Mouse (Mus musculus): ENCODE data around the gene Tead1. TPM values are rescaled to one million over a fixed set of nuclear protein-coding genes. Genes with fewer than 3 reads are reported as not detected.

Tead1 gene
- polyA plus RNA-seq, 1 experiment, result 4.4 TPM

- no peak for TF ChIP-seq POLR2A (IDR thresholded peaks at IDR 0.05; ENCODE audit: control insufficient read depth, extremely low read depth, insufficient read depth, low read length, poor library complexity)
- no peak for TF ChIP-seq CTCF (IDR thresholded peaks at IDR 0.05; ENCODE audit: borderline replicate concordance, control insufficient read depth, extremely low read depth, insufficient read depth, low read length, poor library complexity)
- H3K4me1 ChIP-seq (replicated peaks; ENCODE audit: control insufficient read depth, insufficient read depth, low read length), result no peaks in the 10 kb centered on the region
- 60% methylated on average over 6 of the region's 6 CpGs for WGBS
- no peak for DNase-seq
- no peak overlapping the region for H3K4me3 ChIP-seq (ENCODE audit: control insufficient read depth, insufficient read depth, low read length)
- no peaks in the 10 kb centered on the region for H3K36me3 ChIP-seq (ENCODE audit: control insufficient read depth, insufficient read depth, low read length)
- no peak overlapping the region for H3K27ac ChIP-seq (ENCODE audit: control insufficient read depth, insufficient read depth, low read length)
- no peaks in the 10 kb centered on the region for H3K27me3 ChIP-seq (ENCODE audit: control insufficient read depth, insufficient read depth, low read length)
These were observed 15.7 kb upstream of the Tead1 start for GRCm38 (mm10) chr7:112663314-112663966.

DNA sequence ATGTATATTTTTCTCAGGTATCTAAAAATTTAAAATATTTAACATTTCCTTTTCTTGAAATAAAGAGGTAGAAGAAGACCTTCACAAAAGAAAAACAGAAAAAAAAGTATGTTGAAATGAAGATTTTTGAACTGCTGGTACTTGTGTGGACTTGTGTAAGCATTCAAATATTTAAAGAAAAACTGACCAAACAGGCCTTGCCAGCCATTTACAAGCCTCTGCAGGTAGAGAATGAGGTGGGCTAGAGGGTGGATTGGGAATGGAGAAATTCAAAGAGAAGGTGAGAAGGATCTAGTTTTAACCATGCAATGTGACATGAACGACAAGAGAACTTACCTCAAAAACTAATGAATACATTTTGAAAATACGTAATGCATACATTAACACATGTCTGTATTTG, 9.1 kb upstream of the Tead1 start:
- H3K4me3 ChIP-seq (ENCODE audit: control insufficient read depth, insufficient read depth, low read length), result no peak overlapping the region
- H3K27ac ChIP-seq (ENCODE audit: control insufficient read depth, insufficient read depth, low read length), result no peak overlapping the region
- no peak for DNase-seq
- no peaks in the 10 kb centered on the region for H3K36me3 ChIP-seq (ENCODE audit: control insufficient read depth, insufficient read depth, low read length)
- no peaks in the 10 kb centered on the region for H3K27me3 ChIP-seq (ENCODE audit: control insufficient read depth, insufficient read depth, low read length)
- WGBS, result 92% methylated on average over 2 of the region's 2 CpGs
- no peaks in the 10 kb centered on the region for H3K4me1 ChIP-seq (replicated peaks; ENCODE audit: control insufficient read depth, insufficient read depth, low read length)
- TF ChIP-seq CTCF (IDR thresholded peaks at IDR 0.05; ENCODE audit: borderline replicate concordance, control insufficient read depth, extremely low read depth, insufficient read depth, low read length, poor library complexity), result no peak
- no peak for TF ChIP-seq POLR2A (IDR thresholded peaks at IDR 0.05; ENCODE audit: control insufficient read depth, extremely low read depth, insufficient read depth, low read length, poor library complexity)

DNA sequence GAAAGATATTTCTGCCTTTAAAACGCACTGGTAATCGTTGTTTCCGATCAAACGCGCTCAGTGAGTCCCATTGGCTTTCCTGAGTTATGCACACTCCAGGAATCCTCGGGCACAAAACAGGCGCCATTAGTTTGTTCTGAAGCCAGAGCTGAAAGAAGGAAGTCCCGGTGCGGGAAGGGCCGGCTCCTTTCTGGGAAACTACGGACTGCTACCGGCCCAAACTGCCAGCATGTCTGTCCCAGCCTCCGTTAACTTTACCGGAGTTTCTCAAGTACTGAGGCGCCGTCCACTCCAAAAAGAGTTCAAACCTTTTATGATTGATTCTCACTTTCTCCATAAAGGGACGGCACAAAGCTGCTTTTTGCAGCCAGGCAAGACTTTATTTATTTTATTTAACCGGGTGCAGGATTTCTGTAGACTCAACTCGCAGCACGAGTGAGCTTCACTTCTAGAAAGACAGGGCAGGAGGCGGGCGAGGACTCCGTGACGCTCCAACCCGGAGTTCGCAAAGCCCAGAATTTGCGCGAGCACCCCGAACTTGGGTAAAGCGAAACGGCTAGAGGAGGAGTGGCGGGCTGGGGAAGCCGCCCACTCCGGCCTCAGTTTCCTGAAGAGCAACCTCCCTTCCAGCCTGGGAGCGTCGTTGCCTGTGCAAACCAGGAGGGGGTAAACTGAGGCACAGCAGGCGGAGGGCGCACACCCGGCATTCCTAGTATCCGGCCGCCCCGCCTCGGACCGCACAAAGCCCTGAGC, 524 bp upstream of the Tead1 start:
- Histone ChIP-seq H3K36me3 (ENCODE audit: control insufficient read depth, insufficient read depth, low read length) (no peaks in the 10 kb centered on the region), H3K4me3 (ENCODE audit: control insufficient read depth, insufficient read depth, low read length) (peak overlapping the region; percentile 10), H3K27ac (ENCODE audit: control insufficient read depth, insufficient read depth, low read length) (no peak overlapping the region), H3K4me1 (replicated peaks; ENCODE audit: control insufficient read depth, insufficient read depth, low read length) (peaks cover 6% of the 10 kb centered on the region; the same call in 1 of the 2 replicates), H3K27me3 (ENCODE audit: control insufficient read depth, insufficient read depth, low read length) (peaks cover 3% of the 10 kb centered on the region; the same call in 1 of the 2 replicates)
- TF ChIP-seq CTCF (IDR thresholded peaks at IDR 0.05; ENCODE audit: borderline replicate concordance, control insufficient read depth, extremely low read depth, insufficient read depth, low read length, poor library complexity), result no peak
- TF ChIP-seq POLR2A (IDR thresholded peaks at IDR 0.05; ENCODE audit: control insufficient read depth, extremely low read depth, insufficient read depth, low read length, poor library complexity), result no peak
- no peak for DNase-seq
- WGBS, result 6% methylated on average over 44 of the region's 44 CpGs

GRCm38 (mm10) chr7:112679513-112680245, 561 bp downstream of the Tead1 start:
- Histone ChIP-seq H3K27ac (ENCODE audit: control insufficient read depth, insufficient read depth, low read length) (no peak overlapping the region), H3K27me3 (ENCODE audit: control insufficient read depth, insufficient read depth, low read length) (peaks cover 3% of the 10 kb centered on the region; the same call in 1 of the 2 replicates), H3K4me1 (replicated peaks; ENCODE audit: control insufficient read depth, insufficient read depth, low read length) (peaks cover 6% of the 10 kb centered on the region; the same call in 1 of the 2 replicates), H3K36me3 (ENCODE audit: control insufficient read depth, insufficient read depth, low read length) (no peaks in the 10 kb centered on the region), H3K4me3 (ENCODE audit: control insufficient read depth, insufficient read depth, low read length) (peak overlapping the region; percentile 40)
- 5% methylated on average over 95 of the region's 95 CpGs for WGBS
- TF ChIP-seq CTCF (IDR thresholded peaks at IDR 0.05; ENCODE audit: borderline replicate concordance, control insufficient read depth, extremely low read depth, insufficient read depth, low read length, poor library complexity) (no peak), POLR2A (IDR thresholded peaks at IDR 0.05; ENCODE audit: control insufficient read depth, extremely low read depth, insufficient read depth, low read length, poor library complexity) (no peak)
- DNase-seq, result peak; percentile 9

DNA sequence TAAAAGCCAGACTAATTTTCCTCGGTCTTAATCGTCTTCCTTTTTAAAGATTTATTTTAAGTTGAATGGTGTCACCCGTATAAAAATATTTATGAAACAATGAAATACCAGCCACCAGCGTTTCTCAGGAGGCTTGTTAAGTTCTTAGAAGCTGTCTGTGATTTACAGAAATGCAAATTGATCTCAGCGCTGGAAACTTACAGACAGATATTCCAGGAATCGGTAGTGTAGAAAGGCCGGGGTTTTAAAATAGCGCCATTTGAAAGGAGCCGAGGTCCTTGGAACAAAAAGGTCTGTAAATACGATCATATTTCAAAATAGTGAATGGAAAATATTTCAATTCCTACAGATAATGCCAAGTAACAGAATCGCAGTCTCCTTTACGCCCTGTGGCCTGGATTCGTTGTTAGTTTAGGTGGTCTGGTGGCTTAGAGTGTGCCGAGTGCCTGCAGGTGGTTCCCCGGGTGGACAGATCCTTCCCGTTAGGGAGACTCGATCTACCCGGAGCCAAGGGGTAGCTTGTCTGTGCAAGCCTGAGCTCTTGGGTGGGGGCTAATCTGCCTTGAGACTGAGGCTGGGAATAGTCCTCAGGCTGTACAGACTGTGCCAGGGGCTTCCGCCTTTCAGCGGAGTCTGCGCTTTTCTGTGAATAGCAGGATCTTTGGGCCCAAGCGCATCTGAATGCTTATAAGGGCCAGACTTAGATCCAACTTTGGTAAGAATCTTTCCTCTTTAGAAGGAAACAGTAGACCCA, 1.6 kb downstream of the Tead1 start:
- DNase-seq, result no peak
- Histone ChIP-seq H3K4me1 (replicated peaks; ENCODE audit: control insufficient read depth, insufficient read depth, low read length) (peaks cover 6% of the 10 kb centered on the region; the same call in 1 of the 2 replicates), H3K4me3 (ENCODE audit: control insufficient read depth, insufficient read depth, low read length) (no peak overlapping the region), H3K27ac (ENCODE audit: control insufficient read depth, insufficient read depth, low read length) (no peak overlapping the region), H3K36me3 (ENCODE audit: control insufficient read depth, insufficient read depth, low read length) (no peaks in the 10 kb centered on the region), H3K27me3 (ENCODE audit: control insufficient read depth, insufficient read depth, low read length) (peaks cover 3% of the 10 kb centered on the region; the same call in 1 of the 2 replicates)
- WGBS, result 12% methylated on average over 22 of the region's 22 CpGs
- TF ChIP-seq CTCF (IDR thresholded peaks at IDR 0.05; ENCODE audit: borderline replicate concordance, control insufficient read depth, extremely low read depth, insufficient read depth, low read length, poor library complexity) (no peak), POLR2A (IDR thresholded peaks at IDR 0.05; ENCODE audit: control insufficient read depth, extremely low read depth, insufficient read depth, low read length, poor library complexity) (no peak)
